Mouse (Mus musculus): ENCODE measurements around the gene Dmrta2. TPM values are rescaled to one million over a fixed set of nuclear protein-coding genes. Genes with fewer than 3 reads are reported as not detected.
A peak's percentile ranks its signal among the peaks of the same experiment; 100 is the strongest.

The Dmrta2 gene
- polyA plus RNA-seq (2014; fragmentation: Nextera tagmentation; extraction: Ambion mirVana), result 0.86 and 1.3 TPM in 2 replicates

- 0 out of 2 replicates have a peak within 1 kb of the TSS, but pooled peaks have one; percentile 7 for H3K27ac ChIP-seq (replicated peaks; ENCODE audit: low read depth, low read length)
- no peaks in the 10 kb centered on the region for H3K9me3 ChIP-seq (replicated peaks; ENCODE audit: control insufficient read depth, low read length)
- peaks cover 74% of the 10 kb centered on the region for H3K27me3 ChIP-seq (ENCODE audit: control insufficient read depth, insufficient read depth, low read length)
- H3K9ac ChIP-seq (replicated peaks; ENCODE audit: low read length), result peak within 1 kb of the TSS; percentile 63
- under 1% methylated on average over 64 of the region's 64 CpGs for WGBS
- DNase-seq (ENCODE audit: low spot score), result peak; percentile 84
- peak within 1 kb of the TSS; percentile 42 for H3K4me3 ChIP-seq (ENCODE audit: low read depth, low read length)
- peaks cover 6% of the 10 kb centered on the region; the same call in 1 of the 2 replicates for H3K4me1 ChIP-seq (ENCODE audit: control insufficient read depth, insufficient read depth, low read length)
- no peaks in the 10 kb centered on the region for H3K36me3 ChIP-seq (replicated peaks; ENCODE audit: control insufficient read depth, insufficient read depth, low read depth, low read length)
- H3K4me2 ChIP-seq (ENCODE audit: low read depth, low read length), result peak within 1 kb of the TSS; percentile 67
- peak; percentile 91 for ATAC-seq (replicated peaks; ENCODE audit: insufficient number of reproducible peaks, low FRiP score, low TSS enrichment, low read depth)
Measured at GRCm38 (mm10) chr4:109977148-109978067, at the start of gene Dmrta2. Gene Dmrta2, plus strand, starts transcription at chr4:109978053.

GRCm38 (mm10) chr4:109929058-109929457 lies 48.8 kb upstream of the Dmrta2 start:
- ATAC-seq (replicated peaks; ENCODE audit: insufficient number of reproducible peaks, low FRiP score, low TSS enrichment, low read depth) (no peak), DNase-seq (ENCODE audit: low spot score) (no peak)
- H3K4me3 ChIP-seq (ENCODE audit: low read depth, low read length), result no peak overlapping the region
- H3K36me3 ChIP-seq (replicated peaks; ENCODE audit: control insufficient read depth, insufficient read depth, low read depth, low read length), result no peaks in the 10 kb centered on the region
- H3K9me3 ChIP-seq (replicated peaks; ENCODE audit: control insufficient read depth, low read length), result no peaks in the 10 kb centered on the region
- no peaks in the 10 kb centered on the region for H3K27me3 ChIP-seq (ENCODE audit: control insufficient read depth, insufficient read depth, low read length)
- H3K4me2 ChIP-seq (ENCODE audit: low read depth, low read length), result no peak overlapping the region
- H3K9ac ChIP-seq (replicated peaks; ENCODE audit: low read length), result no peak overlapping the region
- WGBS, result 98% methylated on average over 1 of the region's 1 CpGs
- no peak overlapping the region for H3K27ac ChIP-seq (replicated peaks; ENCODE audit: low read depth, low read length)
- H3K4me1 ChIP-seq (ENCODE audit: control insufficient read depth, insufficient read depth, low read length), result no peaks in the 10 kb centered on the region

- no peak overlapping the region for H3K4me3 ChIP-seq (ENCODE audit: low read depth, low read length)
- H3K27me3 ChIP-seq (ENCODE audit: control insufficient read depth, insufficient read depth, low read length), result no peaks in the 10 kb centered on the region
- ATAC-seq (replicated peaks; ENCODE audit: insufficient number of reproducible peaks, low FRiP score, low TSS enrichment, low read depth) (no peak), DNase-seq (ENCODE audit: low spot score) (peak; percentile 19)
- H3K4me2 ChIP-seq (ENCODE audit: low read depth, low read length), result no peak overlapping the region
- WGBS, result 100% methylated on average over 1 of the region's 1 CpGs
- no peak overlapping the region for H3K9ac ChIP-seq (replicated peaks; ENCODE audit: low read length)
- H3K4me1 ChIP-seq (ENCODE audit: control insufficient read depth, insufficient read depth, low read length), result no peaks in the 10 kb centered on the region
- H3K27ac ChIP-seq (replicated peaks; ENCODE audit: low read depth, low read length), result no peak overlapping the region
- no peaks in the 10 kb centered on the region for H3K9me3 ChIP-seq (replicated peaks; ENCODE audit: control insufficient read depth, low read length)
- H3K36me3 ChIP-seq (replicated peaks; ENCODE audit: control insufficient read depth, insufficient read depth, low read depth, low read length), result no peaks in the 10 kb centered on the region; the same call in 1 of the 2 replicates
Measured at GRCm38 (mm10) chr4:109930445-109930844, 47.4 kb upstream of the Dmrta2 start.

GRCm38 (mm10) chr4:109930935-109931334 lies 46.9 kb upstream of the Dmrta2 start:
- no peaks in the 10 kb centered on the region; the same call in 1 of the 2 replicates for H3K36me3 ChIP-seq (replicated peaks; ENCODE audit: control insufficient read depth, insufficient read depth, low read depth, low read length)
- H3K27me3 ChIP-seq (ENCODE audit: control insufficient read depth, insufficient read depth, low read length), result no peaks in the 10 kb centered on the region
- DNase-seq (ENCODE audit: low spot score) (no peak), ATAC-seq (replicated peaks; ENCODE audit: insufficient number of reproducible peaks, low FRiP score, low TSS enrichment, low read depth) (no peak)
- no peak overlapping the region for H3K27ac ChIP-seq (replicated peaks; ENCODE audit: low read depth, low read length)
- WGBS, result 94% methylated on average over 1 of the region's 1 CpGs
- H3K4me1 ChIP-seq (ENCODE audit: control insufficient read depth, insufficient read depth, low read length), result no peaks in the 10 kb centered on the region
- no peak overlapping the region for H3K4me3 ChIP-seq (ENCODE audit: low read depth, low read length)
- no peak overlapping the region for H3K4me2 ChIP-seq (ENCODE audit: low read depth, low read length)
- no peak overlapping the region for H3K9ac ChIP-seq (replicated peaks; ENCODE audit: low read length)
- no peaks in the 10 kb centered on the region for H3K9me3 ChIP-seq (replicated peaks; ENCODE audit: control insufficient read depth, low read length)

- H3K36me3 ChIP-seq (replicated peaks; ENCODE audit: control insufficient read depth, insufficient read depth, low read depth, low read length), result no peaks in the 10 kb centered on the region; the same call in 1 of the 2 replicates
- WGBS, result 93% methylated on average over 3 of the region's 3 CpGs
- ATAC-seq (replicated peaks; ENCODE audit: insufficient number of reproducible peaks, low FRiP score, low TSS enrichment, low read depth), result no peak
Measured at GRCm38 (mm10) chr4:109936557-109936956, 41.3 kb upstream of the Dmrta2 start.

GRCm38 (mm10) chr4:109939291-109939690 lies 38.6 kb upstream of the Dmrta2 start:
- Histone ChIP-seq H3K9ac (replicated peaks; ENCODE audit: low read length) (no peak overlapping the region), H3K36me3 (replicated peaks; ENCODE audit: control insufficient read depth, insufficient read depth, low read depth, low read length) (no peaks in the 10 kb centered on the region; the same call in 1 of the 2 replicates), H3K4me3 (ENCODE audit: low read depth, low read length) (no peak overlapping the region), H3K27ac (replicated peaks; ENCODE audit: low read depth, low read length) (no peak overlapping the region), H3K4me2 (ENCODE audit: low read depth, low read length) (no peak overlapping the region), H3K4me1 (ENCODE audit: control insufficient read depth, insufficient read depth, low read length) (no peaks in the 10 kb centered on the region), H3K9me3 (replicated peaks; ENCODE audit: control insufficient read depth, low read length) (no peaks in the 10 kb centered on the region), H3K27me3 (ENCODE audit: control insufficient read depth, insufficient read depth, low read length) (no peaks in the 10 kb centered on the region)
- ATAC-seq (replicated peaks; ENCODE audit: insufficient number of reproducible peaks, low FRiP score, low TSS enrichment, low read depth) (no peak), DNase-seq (ENCODE audit: low spot score) (no peak)

More at GRCm38 (mm10) chr4:109936557-109936956, 41.3 kb upstream of the Dmrta2 start:
- Histone ChIP-seq H3K4me2 (ENCODE audit: low read depth, low read length) (no peak overlapping the region), H3K4me1 (ENCODE audit: control insufficient read depth, insufficient read depth, low read length) (no peaks in the 10 kb centered on the region), H3K9me3 (replicated peaks; ENCODE audit: control insufficient read depth, low read length) (no peaks in the 10 kb centered on the region), H3K9ac (replicated peaks; ENCODE audit: low read length) (no peak overlapping the region), H3K27me3 (ENCODE audit: control insufficient read depth, insufficient read depth, low read length) (no peaks in the 10 kb centered on the region), H3K4me3 (ENCODE audit: low read depth, low read length) (no peak overlapping the region), H3K27ac (replicated peaks; ENCODE audit: low read depth, low read length) (no peak overlapping the region)
- no peak for DNase-seq (ENCODE audit: low spot score)

GRCm38 (mm10) chr4:109945554-109945953 lies 32.3 kb upstream of the Dmrta2 start:
- 100% methylated on average over 1 of the region's 1 CpGs for WGBS
- no peak for ATAC-seq (replicated peaks; ENCODE audit: insufficient number of reproducible peaks, low FRiP score, low TSS enrichment, low read depth)
- no peak overlapping the region for H3K4me2 ChIP-seq (ENCODE audit: low read depth, low read length)
- no peak overlapping the region for H3K4me3 ChIP-seq (ENCODE audit: low read depth, low read length)
- no peaks in the 10 kb centered on the region for H3K36me3 ChIP-seq (replicated peaks; ENCODE audit: control insufficient read depth, insufficient read depth, low read depth, low read length)
- no peak for DNase-seq (ENCODE audit: low spot score)
- H3K4me1 ChIP-seq (ENCODE audit: control insufficient read depth, insufficient read depth, low read length), result no peaks in the 10 kb centered on the region
- no peaks in the 10 kb centered on the region for H3K9me3 ChIP-seq (replicated peaks; ENCODE audit: control insufficient read depth, low read length)
- no peak overlapping the region for H3K27ac ChIP-seq (replicated peaks; ENCODE audit: low read depth, low read length)
- H3K27me3 ChIP-seq (ENCODE audit: control insufficient read depth, insufficient read depth, low read length), result no peaks in the 10 kb centered on the region
- H3K9ac ChIP-seq (replicated peaks; ENCODE audit: low read length), result no peak overlapping the region

- H3K36me3 ChIP-seq (replicated peaks; ENCODE audit: control insufficient read depth, insufficient read depth, low read depth, low read length), result no peaks in the 10 kb centered on the region
- ATAC-seq (replicated peaks; ENCODE audit: insufficient number of reproducible peaks, low FRiP score, low TSS enrichment, low read depth) (no peak), DNase-seq (ENCODE audit: low spot score) (no peak)
- H3K27me3 ChIP-seq (ENCODE audit: control insufficient read depth, insufficient read depth, low read length), result no peaks in the 10 kb centered on the region
- no peak overlapping the region for H3K4me2 ChIP-seq (ENCODE audit: low read depth, low read length)
- H3K9me3 ChIP-seq (replicated peaks; ENCODE audit: control insufficient read depth, low read length), result no peaks in the 10 kb centered on the region
- H3K27ac ChIP-seq (replicated peaks; ENCODE audit: low read depth, low read length), result no peak overlapping the region
- no peak overlapping the region for H3K9ac ChIP-seq (replicated peaks; ENCODE audit: low read length)
- no peak overlapping the region for H3K4me3 ChIP-seq (ENCODE audit: low read depth, low read length)
- 95% methylated on average over 3 of the region's 3 CpGs for WGBS
- no peaks in the 10 kb centered on the region for H3K4me1 ChIP-seq (ENCODE audit: control insufficient read depth, insufficient read depth, low read length)
Measured at GRCm38 (mm10) chr4:109949307-109949706, 28.5 kb upstream of the Dmrta2 start.
